Mouse (Mus musculus) megakaryocyte, embryonic 14.5 days (primary cell): ENCODE data around the gene Ip6k1.

Source experiments
- FLI1 ChIP-seq: IDR thresholded peaks from 2 replicates; pipeline ENCODE4 v1.6.1; 2012; ENCODE audit warnings: low read length, inconsistent platforms, mixed read lengths
- GATA1 ChIP-seq: IDR thresholded peaks from 3 replicates; pipeline ENCODE4 v1.6.1; 2012; ENCODE audit warnings: mixed read lengths, low read length, inconsistent platforms, borderline replicate concordance

DNA sequence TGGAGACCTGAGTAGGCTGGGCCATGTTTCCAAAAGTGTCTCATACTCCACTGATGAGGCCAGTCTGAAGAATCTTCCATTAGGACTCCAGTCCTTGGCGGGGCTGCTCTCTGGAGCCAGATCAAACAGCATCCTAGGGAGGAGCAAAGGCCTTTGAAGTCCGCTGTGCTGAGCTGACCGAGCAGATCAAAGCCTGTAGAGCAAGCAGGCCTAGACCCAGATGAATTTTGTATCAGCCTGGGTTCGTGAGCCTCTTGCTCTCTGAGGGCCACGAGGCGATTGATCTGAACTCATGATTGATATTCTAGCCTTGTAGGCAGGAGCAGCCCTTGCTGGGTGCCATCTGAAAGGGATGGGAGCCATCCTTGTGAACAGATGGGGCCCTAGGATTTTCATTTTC, 42.4 kb upstream of the Ip6k1 start:
- TF ChIP-seq GATA1 (no peak), FLI1 (no peak)
